Mouse (Mus musculus) MEL-GATA-1-ER (cell line): ENCODE data around the gene Katnb1.
A peak's percentile ranks its signal among the peaks of the same experiment; 100 is the strongest.

Experiments used
- DNase-seq: peaks from one replicate; pipeline ENCODE4 v3.0.0-alpha.2; 2012; ENCODE audit warnings: low read depth; ENCODE audit errors: extremely low read depth

The Katnb1 gene

GRCm38 (mm10) chr8:95139051-95139365, 58.0 kb downstream of the Katnb1 start:
- no peak for DNase-seq

GRCm38 (mm10) chr8:95140555-95140954, 59.6 kb downstream of the Katnb1 start:
- DNase-seq: peak; percentile 52

- DNase-seq: peak; percentile 85
Observed at GRCm38 (mm10) chr8:95141026-95141425, 60.0 kb downstream of the Katnb1 start.

- peak; percentile 49 for DNase-seq
Observed at GRCm38 (mm10) chr8:95141469-95142074, 60.6 kb downstream of the Katnb1 start.

- DNase-seq: no peak
Observed at GRCm38 (mm10) chr8:95142075-95142831, 61.3 kb downstream of the Katnb1 start.

GRCm38 (mm10) chr8:95142985-95143804, 62.2 kb downstream of the Katnb1 start:
- peak; percentile 67 for DNase-seq

GRCm38 (mm10) chr8:95143805-95144630, 63.0 kb downstream of the Katnb1 start:
- DNase-seq: no peak

- DNase-seq: no peak
Observed at GRCm38 (mm10) chr8:95144631-95145015, 63.6 kb downstream of the Katnb1 start.

- no peak for DNase-seq
Observed at GRCm38 (mm10) chr8:95146044-95146745, 65.2 kb downstream of the Katnb1 start.

- no peak for DNase-seq
Observed at GRCm38 (mm10) chr8:95146846-95147245, 65.9 kb downstream of the Katnb1 start.

GRCm38 (mm10) chr8:95149426-95149825, 68.4 kb downstream of the Katnb1 start:
- peak; percentile 27 for DNase-seq

GRCm38 (mm10) chr8:95150608-95151007, 69.6 kb downstream of the Katnb1 start:
- no peak for DNase-seq
